Mouse (Mus musculus): ENCODE results near the gene Pdlim4. TPM values are rescaled to one million over a fixed set of nuclear protein-coding genes. Genes with fewer than 3 reads are reported as not detected.
A peak's percentile ranks its signal among the peaks of the same experiment; 100 is the strongest.

Gene Pdlim4
- total RNA-seq, 1 experiment: 4.3 TPM

GRCm38 (mm10) chr11:54115301-54115700 is 46.5 kb upstream of the Pdlim4 start:
- no peak overlapping the region for H3K9ac ChIP-seq (ENCODE audit: insufficient read depth, low read depth, low read length, poor library complexity, severe bottlenecking)
- in situ Hi-C loops (cut with MboI; ENCODE audit: low sequenced_read_pairs in 2 of 2, unreplicated experiment in 2 of 2): no loop called here
- no peak for TF ChIP-seq CHD2 (IDR thresholded peaks at IDR 0.05; ENCODE audit: low read depth, low read length)
- no peak for TF ChIP-seq MAFK (IDR thresholded peaks at IDR 0.05; ENCODE audit: insufficient read depth, low read depth, low read length)
- no peak for TF ChIP-seq ZC3H11A (IDR thresholded peaks at IDR 0.05; ENCODE audit: borderline replicate concordance, low read depth, low read length)
- no peak for TF ChIP-seq ZNF384 (IDR thresholded peaks at IDR 0.05; ENCODE audit: low read depth, low read length)
- no peak for TF ChIP-seq HCFC1 (IDR thresholded peaks at IDR 0.05; ENCODE audit: borderline replicate concordance, insufficient read depth, low read length)

GRCm38 (mm10) chr11:54114746-54115145 is 45.9 kb upstream of the Pdlim4 start:
- Histone ChIP-seq H3K9me3 (ENCODE audit: control insufficient read depth, insufficient read depth, low read depth, low read length) (no peaks in the 10 kb centered on the region), H3K4me1 (ENCODE audit: control insufficient read depth in 2 of 2, insufficient read depth in 2 of 2, low read length in 2 of 2, poor library complexity in 1 of 2) (peaks cover 0 to 4% of the 10 kb centered on the region in 2 experiments; a peak in 1 of 4 replicates), H3K9ac (ENCODE audit: insufficient read depth, low read depth, low read length, poor library complexity, severe bottlenecking) (no peak overlapping the region), H3K27ac (ENCODE audit: insufficient read depth, low read depth, low read length, poor library complexity, severe bottlenecking) (no peak overlapping the region), H3K4me3 (ENCODE audit: insufficient read depth in 1 of 2, low read depth in 1 of 2, low read length in 2 of 2, poor library complexity in 1 of 2, severe bottlenecking in 1 of 2) (no peak overlapping the region), H3K36me3 (ENCODE audit: control insufficient read depth, insufficient read depth, low read length, poor library complexity, severe bottlenecking) (no peaks in the 10 kb centered on the region)
- in situ Hi-C loops (cut with MboI; ENCODE audit: low sequenced_read_pairs in 2 of 2, unreplicated experiment in 2 of 2): no loop called here
- DNase-seq (ENCODE audit: low read depth, low spot score): no peak
- TF ChIP-seq HCFC1 (IDR thresholded peaks at IDR 0.05; ENCODE audit: borderline replicate concordance, insufficient read depth, low read length) (no peak), ZNF384 (IDR thresholded peaks at IDR 0.05; ENCODE audit: low read depth, low read length) (no peak), CHD2 (IDR thresholded peaks at IDR 0.05; ENCODE audit: low read depth, low read length) (no peak), ZC3H11A (IDR thresholded peaks at IDR 0.05; ENCODE audit: borderline replicate concordance, low read depth, low read length) (no peak), MAFK (IDR thresholded peaks at IDR 0.05; ENCODE audit: insufficient read depth, low read depth, low read length) (no peak)

More at GRCm38 (mm10) chr11:54115301-54115700, 46.5 kb upstream of the Pdlim4 start:
- Histone ChIP-seq H3K27ac (ENCODE audit: insufficient read depth, low read depth, low read length, poor library complexity, severe bottlenecking) (no peak overlapping the region), H3K4me1 (ENCODE audit: control insufficient read depth in 2 of 2, insufficient read depth in 2 of 2, low read length in 2 of 2, poor library complexity in 1 of 2) (peaks cover 0 to 4% of the 10 kb centered on the region in 2 experiments; a peak in 1 of 4 replicates), H3K36me3 (ENCODE audit: control insufficient read depth, insufficient read depth, low read length, poor library complexity, severe bottlenecking) (no peaks in the 10 kb centered on the region), H3K9me3 (ENCODE audit: control insufficient read depth, insufficient read depth, low read depth, low read length) (no peaks in the 10 kb centered on the region), H3K4me3 (ENCODE audit: insufficient read depth in 1 of 2, low read depth in 1 of 2, low read length in 2 of 2, poor library complexity in 1 of 2, severe bottlenecking in 1 of 2) (no peak overlapping the region)
- DNase-seq (ENCODE audit: low read depth, low spot score): no peak

GRCm38 (mm10) chr11:54113352-54113751 is 44.5 kb upstream of the Pdlim4 start:
- H3K9ac ChIP-seq (ENCODE audit: insufficient read depth, low read depth, low read length, poor library complexity, severe bottlenecking): no peak overlapping the region; the same call in 1 of the 2 replicates
- no peak for TF ChIP-seq ZC3H11A (IDR thresholded peaks at IDR 0.05; ENCODE audit: borderline replicate concordance, low read depth, low read length)
- no peak for TF ChIP-seq HCFC1 (IDR thresholded peaks at IDR 0.05; ENCODE audit: borderline replicate concordance, insufficient read depth, low read length)
- TF ChIP-seq CHD2 (IDR thresholded peaks at IDR 0.05; ENCODE audit: low read depth, low read length): no peak
- no peak for TF ChIP-seq MAFK (IDR thresholded peaks at IDR 0.05; ENCODE audit: insufficient read depth, low read depth, low read length)
- in situ Hi-C loops (cut with MboI; ENCODE audit: low sequenced_read_pairs in 2 of 2, unreplicated experiment in 2 of 2): no loop called here
- no peak overlapping the region for H3K27ac ChIP-seq (ENCODE audit: insufficient read depth, low read depth, low read length, poor library complexity, severe bottlenecking)
- no peaks in the 10 kb centered on the region for H3K36me3 ChIP-seq (ENCODE audit: control insufficient read depth, insufficient read depth, low read length, poor library complexity, severe bottlenecking)
- DNase-seq (ENCODE audit: low read depth, low spot score): no peak
- H3K9me3 ChIP-seq (ENCODE audit: control insufficient read depth, insufficient read depth, low read depth, low read length): no peaks in the 10 kb centered on the region
- peak overlapping the region in 1 of 2 experiments; percentile 31; a peak in 1 of 4 replicates for H3K4me3 ChIP-seq (ENCODE audit: insufficient read depth in 1 of 2, low read depth in 1 of 2, low read length in 2 of 2, poor library complexity in 1 of 2, severe bottlenecking in 1 of 2)
- peaks cover 0 to 4% of the 10 kb centered on the region in 2 experiments; a peak in 1 of 4 replicates for H3K4me1 ChIP-seq (ENCODE audit: control insufficient read depth in 2 of 2, insufficient read depth in 2 of 2, low read length in 2 of 2, poor library complexity in 1 of 2)

- Histone ChIP-seq H3K4me1 (ENCODE audit: control insufficient read depth in 2 of 2, insufficient read depth in 2 of 2, low read length in 2 of 2, poor library complexity in 1 of 2) (peaks cover 0 to 4% of the 10 kb centered on the region in 2 experiments; a peak in 1 of 4 replicates), H3K4me3 (ENCODE audit: insufficient read depth in 1 of 2, low read depth in 1 of 2, low read length in 2 of 2, poor library complexity in 1 of 2, severe bottlenecking in 1 of 2) (peak overlapping the region in 1 of 2 experiments; percentile 31; a peak in 1 of 4 replicates), H3K9ac (ENCODE audit: insufficient read depth, low read depth, low read length, poor library complexity, severe bottlenecking) (no peak overlapping the region; the same call in 1 of the 2 replicates), H3K9me3 (ENCODE audit: control insufficient read depth, insufficient read depth, low read depth, low read length) (no peaks in the 10 kb centered on the region), H3K27ac (ENCODE audit: insufficient read depth, low read depth, low read length, poor library complexity, severe bottlenecking) (no peak overlapping the region), H3K36me3 (ENCODE audit: control insufficient read depth, insufficient read depth, low read length, poor library complexity, severe bottlenecking) (no peaks in the 10 kb centered on the region)
- TF ChIP-seq CHD2 (IDR thresholded peaks at IDR 0.05; ENCODE audit: low read depth, low read length) (no peak), ZC3H11A (IDR thresholded peaks at IDR 0.05; ENCODE audit: borderline replicate concordance, low read depth, low read length) (no peak), MAFK (IDR thresholded peaks at IDR 0.05; ENCODE audit: insufficient read depth, low read depth, low read length) (no peak), HCFC1 (IDR thresholded peaks at IDR 0.05; ENCODE audit: borderline replicate concordance, insufficient read depth, low read length) (no peak), ZNF384 (IDR thresholded peaks at IDR 0.05; ENCODE audit: low read depth, low read length) (no peak)
- DNase-seq (ENCODE audit: low read depth, low spot score): peak; percentile 91
- in situ Hi-C loops (cut with MboI; ENCODE audit: low sequenced_read_pairs in 2 of 2, unreplicated experiment in 2 of 2): no loop called here
Observed at GRCm38 (mm10) chr11:54112920-54113319, 44.1 kb upstream of the Pdlim4 start.
